Mouse (Mus musculus) myocyte (in vitro differentiated cells): ENCODE measurements around the gene Efnb2. TPM values are rescaled to one million over a fixed set of nuclear protein-coding genes. Genes with fewer than 3 reads are reported as not detected.

ENCODE experiments used
- H3K27me3 ChIP-seq: one replicate; pipeline ENCODE4 v1.6.1; 2011; ENCODE audit not compliant: control insufficient read depth, insufficient read depth, insufficient read length
- H3K36me3 ChIP-seq: one replicate; pipeline ENCODE4 v1.6.1; 2011; ENCODE audit not compliant: control insufficient read depth, insufficient read depth
- H3K4me2 ChIP-seq: one replicate; pipeline ENCODE4 v1.6.1; 2011; ENCODE audit warnings: low read depth, control low read depth
- H3K4me3 ChIP-seq: one replicate; pipeline ENCODE4 v1.5.1; 2011; ENCODE audit warnings: mild to moderate bottlenecking, control low read depth, moderate library complexity
- H3K79me2 ChIP-seq: one replicate; pipeline ENCODE4 v1.6.1; 2011; ENCODE audit not compliant: control insufficient read depth, insufficient read depth
- H3ac ChIP-seq: one replicate; pipeline ENCODE4 v1.6.1; 2011; ENCODE audit not compliant: control insufficient read depth, insufficient read length
- CEBPB ChIP-seq: IDR thresholded peaks from 2 replicates; pipeline ENCODE4 v1.6.1; 2011; ENCODE audit warnings: mild to moderate bottlenecking, moderate library complexity; ENCODE audit not compliant: poor library complexity, insufficient read depth, severe bottlenecking
- E2F4 ChIP-seq: IDR thresholded peaks from one replicate; pipeline ENCODE4 v1.6.1; 2011; ENCODE audit warnings: mild to moderate bottlenecking, control low read depth, moderate library complexity; ENCODE audit not compliant: insufficient read depth
- MAX ChIP-seq: IDR thresholded peaks from one replicate; pipeline ENCODE4 v1.6.1; 2011; ENCODE audit warnings: low read depth, mild to moderate bottlenecking, control low read depth
- MYOD1 ChIP-seq, 3 experiments: IDR thresholded peaks; one replicate each; pipeline ENCODE4 v1.6.1; 2011; ENCODE audit warnings: control low read depth in 2 of 3, low read depth in 2 of 3, mild to moderate bottlenecking in 2 of 3, moderate library complexity in 1 of 3; ENCODE audit not compliant: insufficient read length in 2 of 3, control insufficient read depth in 1 of 3
- MYOG ChIP-seq, 3 experiments: IDR thresholded peaks; one replicate each; pipeline ENCODE4 v1.6.1; 2011; ENCODE audit warnings: control low read depth in 2 of 3, low read depth in 2 of 3, mild to moderate bottlenecking in 2 of 3; ENCODE audit not compliant: insufficient read length in 2 of 3, control insufficient read depth in 1 of 3, insufficient read depth in 1 of 3
- POLR2A ChIP-seq: IDR thresholded peaks from one replicate; pipeline ENCODE4 v1.6.1; 2011; ENCODE audit warnings: low read depth, mild to moderate bottlenecking, control low read depth, moderate library complexity; ENCODE audit not compliant: insufficient read length
- POLR2AphosphoS2 ChIP-seq: IDR thresholded peaks from one replicate; pipeline ENCODE4 v1.6.1; 2011; ENCODE audit warnings: low read depth, control low read depth; ENCODE audit not compliant: insufficient read length
- REST ChIP-seq: IDR thresholded peaks from one replicate; pipeline ENCODE4 v1.6.1; 2011; ENCODE audit warnings: mild to moderate bottlenecking, control low read depth, moderate library complexity; ENCODE audit not compliant: insufficient read depth, insufficient read length
- SRF ChIP-seq: IDR thresholded peaks from one replicate; pipeline ENCODE4 v1.6.1; 2011; ENCODE audit warnings: low read depth; ENCODE audit not compliant: control insufficient read depth, insufficient read length
- TCF12 ChIP-seq: IDR thresholded peaks from one replicate; pipeline ENCODE4 v1.6.1; 2011; ENCODE audit warnings: mild to moderate bottlenecking, control low read depth; ENCODE audit not compliant: poor library complexity, insufficient read depth, severe bottlenecking
- TCF3 ChIP-seq: IDR thresholded peaks from one replicate; pipeline ENCODE4 v1.6.1; 2011; ENCODE audit warnings: low read depth, control low read depth; ENCODE audit not compliant: insufficient read length
- USF1 ChIP-seq: IDR thresholded peaks from one replicate; pipeline ENCODE4 v1.6.1; 2011; ENCODE audit warnings: low read depth, mild to moderate bottlenecking, control low read depth, moderate library complexity
- polyA plus RNA-seq: library from polyadenylated mRNA; unstranded; fragments of >200 nt; fragmentation: generic; extraction: Trizol; gene quantifications from one replicate; pipeline ENCODE4 v1.2.1, GENCODE M21; 2012; ENCODE audit warnings: missing spikeins

The Efnb2 gene
- polyA plus RNA-seq, 1 experiment: 10.3 TPM

- Histone ChIP-seq H3K79me2 (peaks cover 98% of the 10 kb centered on the region), H3K27me3 (no peaks in the 10 kb centered on the region), H3K36me3 (no peaks in the 10 kb centered on the region), H3ac (no peak overlapping the region), H3K4me3 (no peak overlapping the region), H3K4me2 (no peak overlapping the region)
- TF ChIP-seq SRF: no peak
- TF ChIP-seq TCF3: no peak
- TF ChIP-seq MAX: no peak
Measured at GRCm38 (mm10) chr8:8649944-8650343, 11.1 kb downstream of the Efnb2 start.

DNA sequence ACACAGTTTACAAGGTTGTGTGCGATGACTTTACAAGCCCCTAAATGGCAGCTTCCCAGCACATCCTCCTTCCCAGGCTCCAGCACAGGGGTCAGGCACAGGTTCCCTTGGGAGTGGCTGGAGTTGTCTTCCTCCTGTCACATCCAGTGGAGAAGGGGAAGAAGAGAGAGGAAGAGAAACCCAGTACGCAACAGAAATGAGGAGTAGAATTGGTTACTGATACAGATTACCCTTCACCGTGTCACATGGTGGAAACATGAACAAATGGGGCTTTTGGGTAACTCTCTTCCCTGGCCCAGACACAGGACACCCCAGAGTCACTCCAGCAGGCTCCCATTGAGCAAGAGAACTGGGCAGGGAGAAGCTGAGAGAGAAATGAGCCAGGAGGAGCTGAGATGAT lies 11.5 kb downstream of the Efnb2 start:
- no peak overlapping the region for H3K4me2 ChIP-seq

DNA sequence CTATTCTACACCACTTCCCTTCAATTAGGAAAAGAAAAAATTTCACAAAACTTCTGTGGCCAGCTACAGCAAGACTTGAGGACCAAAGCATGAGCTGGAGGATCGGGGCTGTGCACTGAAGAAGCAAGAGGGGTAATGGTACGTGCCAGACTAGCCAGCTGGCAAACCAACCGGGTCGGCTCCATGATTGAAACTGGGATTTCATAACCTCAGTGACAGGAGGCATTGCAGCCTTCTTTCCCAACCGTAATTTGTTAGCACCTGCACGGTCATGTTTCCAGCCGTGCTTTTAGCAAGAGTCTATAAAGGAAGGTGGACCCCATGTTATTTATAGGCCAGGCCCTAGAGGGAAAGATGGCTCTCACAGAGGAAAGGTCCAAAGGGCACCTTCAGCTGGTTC lies 12.4 kb downstream of the Efnb2 start:
- Histone ChIP-seq H3ac (no peak overlapping the region), H3K4me2 (no peak overlapping the region)
- no peak for TF ChIP-seq MYOD1 (IDR thresholded peaks at IDR 0.05; ENCODE audit: control insufficient read depth in 1 of 3, insufficient read length in 2 of 3, low read depth in 2 of 3)
- no peak for TF ChIP-seq MYOG (IDR thresholded peaks at IDR 0.05; ENCODE audit: control insufficient read depth in 1 of 3, insufficient read depth in 1 of 3, insufficient read length in 2 of 3, low read depth in 2 of 3)
- TF ChIP-seq TCF12: no peak
- no peak for TF ChIP-seq POLR2A
- TF ChIP-seq SRF: no peak
- no peak for TF ChIP-seq REST
- no peak for TF ChIP-seq CEBPB
- TF ChIP-seq E2F4: no peak
- TF ChIP-seq USF1: no peak

More for the DNA sequence above, 11.5 kb downstream of the Efnb2 start:
- TF ChIP-seq MAX (no peak), MYOG (IDR thresholded peaks at IDR 0.05; ENCODE audit: control insufficient read depth in 1 of 3, insufficient read depth in 1 of 3, insufficient read length in 2 of 3, low read depth in 2 of 3) (no peak), POLR2A (no peak), CEBPB (no peak), POLR2AphosphoS2 (no peak)
- H3ac ChIP-seq: no peak overlapping the region
- H3K4me3 ChIP-seq: no peak overlapping the region
- H3K36me3 ChIP-seq: no peaks in the 10 kb centered on the region
- no peaks in the 10 kb centered on the region for H3K27me3 ChIP-seq
- peaks cover 98% of the 10 kb centered on the region for H3K79me2 ChIP-seq

DNA sequence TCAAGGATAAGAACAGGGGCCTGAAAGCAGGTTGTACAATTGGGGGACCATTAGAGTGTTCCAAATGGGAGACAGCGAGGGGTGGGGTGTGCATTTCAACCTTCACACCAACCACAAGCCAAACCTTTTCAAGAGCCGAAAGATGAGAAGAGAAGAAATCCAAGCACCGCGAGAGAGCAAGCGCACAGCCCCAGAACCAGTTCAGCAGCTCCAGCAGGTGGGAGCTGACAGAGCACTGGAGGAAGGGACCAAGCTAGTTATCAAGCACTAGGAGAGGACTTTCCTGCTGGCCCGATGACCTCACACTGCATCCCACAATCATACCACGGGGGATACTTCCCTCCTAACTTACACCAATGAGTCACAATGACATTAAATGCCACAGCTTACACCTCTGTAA lies 13.2 kb downstream of the Efnb2 start:
- H3K79me2 ChIP-seq: peaks cover 95% of the 10 kb centered on the region
- no peaks in the 10 kb centered on the region for H3K27me3 ChIP-seq
- peak overlapping the region; percentile 28 for H3K4me2 ChIP-seq
- H3K4me3 ChIP-seq: no peak overlapping the region
- no peak overlapping the region for H3ac ChIP-seq
- H3K36me3 ChIP-seq: no peaks in the 10 kb centered on the region
- TF ChIP-seq TCF3: no peak
- peak in 2 of 3 experiments; percentile 16 to 23 for TF ChIP-seq MYOD1 (IDR thresholded peaks at IDR 0.05; ENCODE audit: control insufficient read depth in 1 of 3, insufficient read length in 2 of 3, low read depth in 2 of 3)

More for the DNA sequence above, 12.4 kb downstream of the Efnb2 start:
- H3K4me3 ChIP-seq: no peak overlapping the region
- no peaks in the 10 kb centered on the region for H3K27me3 ChIP-seq
- H3K79me2 ChIP-seq: peaks cover 95% of the 10 kb centered on the region
- no peaks in the 10 kb centered on the region for H3K36me3 ChIP-seq

- Histone ChIP-seq H3K4me3 (no peak overlapping the region), H3K4me2 (peak overlapping the region; percentile 28), H3ac (no peak overlapping the region), H3K27me3 (no peaks in the 10 kb centered on the region), H3K79me2 (peaks cover 95% of the 10 kb centered on the region), H3K36me3 (no peaks in the 10 kb centered on the region)
- TF ChIP-seq SRF (no peak), POLR2A (no peak), REST (no peak), TCF3 (no peak), POLR2AphosphoS2 (no peak), MYOG (IDR thresholded peaks at IDR 0.05; ENCODE audit: control insufficient read depth in 1 of 3, insufficient read depth in 1 of 3, insufficient read length in 2 of 3, low read depth in 2 of 3) (no peak)
Measured at GRCm38 (mm10) chr8:8647319-8647718, 13.7 kb downstream of the Efnb2 start.

DNA sequence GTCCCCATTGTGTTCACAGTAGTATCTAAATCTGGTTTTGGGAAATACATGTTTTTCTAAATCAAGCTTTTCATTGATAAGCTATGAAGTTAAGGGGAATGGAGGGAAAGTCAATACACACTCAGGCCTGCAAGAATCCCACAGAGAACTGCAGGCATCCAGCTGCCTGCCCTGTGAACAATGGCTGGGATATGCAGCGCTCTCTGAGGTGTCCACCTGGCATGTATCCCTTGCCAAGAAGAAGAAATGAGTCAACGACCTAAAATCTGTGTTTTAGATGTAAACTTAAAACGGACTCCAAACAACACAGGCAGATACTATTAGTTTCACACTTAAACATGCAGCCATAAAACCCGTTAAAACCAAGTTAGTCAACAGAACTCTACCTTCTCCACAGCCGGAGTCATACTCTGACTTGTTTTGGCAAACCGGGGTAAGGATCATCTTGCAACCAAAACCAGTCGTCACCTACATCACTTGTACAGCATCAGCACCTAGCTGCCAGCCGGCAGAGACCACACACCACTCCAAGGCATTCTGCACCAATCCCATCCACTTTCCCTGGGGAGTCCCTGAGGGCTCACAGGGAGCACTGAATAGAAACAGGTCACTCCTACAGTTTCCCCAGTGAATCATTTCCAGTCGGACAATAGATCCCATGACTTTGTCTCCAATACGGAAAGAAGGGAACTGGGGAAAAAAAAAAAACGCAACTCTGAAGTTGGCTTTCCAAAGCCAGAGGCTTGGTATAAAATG lies 16.7 kb downstream of the Efnb2 start:
- H3K79me2 ChIP-seq: peaks cover 95% of the 10 kb centered on the region
- H3K4me2 ChIP-seq: peak overlapping the region; percentile 38
- no peak overlapping the region for H3ac ChIP-seq
- no peaks in the 10 kb centered on the region for H3K36me3 ChIP-seq
- TF ChIP-seq MYOG (IDR thresholded peaks at IDR 0.05; ENCODE audit: control insufficient read depth in 1 of 3, insufficient read depth in 1 of 3, insufficient read length in 2 of 3, low read depth in 2 of 3): peak in 1 of 3 experiments; percentile 25
- no peak for TF ChIP-seq MAX
- H3K27me3 ChIP-seq: no peaks in the 10 kb centered on the region
- H3K4me3 ChIP-seq: no peak overlapping the region
